Mouse (Mus musculus) lung, postnatal 0 days (tissue): ENCODE measurements at regions not wholly inside any gene's neighbourhood (a gene's known extent, or its start where the extent isn't known, plus 50 kb on each side); places are given as distances from the start of the nearest gene placed in this dataset.

Experiments used
- ATAC-seq: fragments of 200-750 bp; cut with Nextera tagmentation; 2 replicates; pipeline ENCODE4 v1.8.0; 2017; ENCODE audit warnings: moderate library complexity
- DNase-seq: peaks from one replicate; pipeline ENCODE4 v3.0.0-alpha.2; 2016; ENCODE audit warnings: low spot score
- H3K27ac ChIP-seq: fragments of 300-500 bp; sonication (generic); 2 replicates; pipeline ENCODE4 v1.5.1; 2014; ENCODE audit warnings: antibody characterized with exemption, mild to moderate bottlenecking, low read length, mixed read lengths
- H3K27me3 ChIP-seq: fragments of 300-500 bp; sonication (generic); replicated peaks from 2 replicates; pipeline ENCODE4 v1.6.1; 2014; ENCODE audit warnings: low read length, mixed read lengths; ENCODE audit not compliant: insufficient read depth
- H3K36me3 ChIP-seq: fragments of 300-500 bp; sonication (generic); 2 replicates; pipeline ENCODE4 v1.6.1; 2014; ENCODE audit warnings: low read length, mixed read lengths; ENCODE audit not compliant: insufficient read depth
- H3K4me1 ChIP-seq: fragments of 300-500 bp; sonication (generic); 2 replicates; pipeline ENCODE4 v1.6.1; 2014; ENCODE audit warnings: antibody characterized with exemption, low read depth, low read length, mixed read lengths; ENCODE audit not compliant: insufficient read depth
- H3K4me2 ChIP-seq: fragments of 300-500 bp; sonication (generic); replicated peaks from 2 replicates; pipeline ENCODE4 v1.6.1; 2014; ENCODE audit warnings: low read depth, mild to moderate bottlenecking, low read length, moderate library complexity, mixed read lengths
- H3K4me3 ChIP-seq: fragments of 300-500 bp; sonication (generic); 2 replicates; pipeline ENCODE4 v1.5.1; 2014; ENCODE audit warnings: low read depth, low read length
- H3K9ac ChIP-seq: fragments of 300-500 bp; sonication (generic); replicated peaks from 2 replicates; pipeline ENCODE4 v1.6.1; 2014; ENCODE audit warnings: low read depth, mild to moderate bottlenecking
- H3K9me3 ChIP-seq: fragments of 300-500 bp; sonication (generic); 2 replicates; pipeline ENCODE4 v1.6.1; 2016; ENCODE audit warnings: low read length, mixed read lengths
- CTCF ChIP-seq: IDR thresholded peaks from 2 replicates; pipeline ENCODE4 v1.5.1; 2016; ENCODE audit warnings: antibody characterized with exemption, mild to moderate bottlenecking
- EP300 ChIP-seq: IDR thresholded peaks from 2 replicates; pipeline ENCODE4 v1.6.1; 2016; ENCODE audit warnings: antibody characterized with exemption, mild to moderate bottlenecking, control low read depth
- WGBS: fragments of 180-500 bp; shearing (Covaris S2); extraction: QIAGEN DNeasy Blood & Tissue Kit; methylation state at CpG from one replicate; pipeline ENCODE4 v1.1.7; 2014; 5-methylcytosine and 5-hydroxymethylcytosine counted together

DNA sequence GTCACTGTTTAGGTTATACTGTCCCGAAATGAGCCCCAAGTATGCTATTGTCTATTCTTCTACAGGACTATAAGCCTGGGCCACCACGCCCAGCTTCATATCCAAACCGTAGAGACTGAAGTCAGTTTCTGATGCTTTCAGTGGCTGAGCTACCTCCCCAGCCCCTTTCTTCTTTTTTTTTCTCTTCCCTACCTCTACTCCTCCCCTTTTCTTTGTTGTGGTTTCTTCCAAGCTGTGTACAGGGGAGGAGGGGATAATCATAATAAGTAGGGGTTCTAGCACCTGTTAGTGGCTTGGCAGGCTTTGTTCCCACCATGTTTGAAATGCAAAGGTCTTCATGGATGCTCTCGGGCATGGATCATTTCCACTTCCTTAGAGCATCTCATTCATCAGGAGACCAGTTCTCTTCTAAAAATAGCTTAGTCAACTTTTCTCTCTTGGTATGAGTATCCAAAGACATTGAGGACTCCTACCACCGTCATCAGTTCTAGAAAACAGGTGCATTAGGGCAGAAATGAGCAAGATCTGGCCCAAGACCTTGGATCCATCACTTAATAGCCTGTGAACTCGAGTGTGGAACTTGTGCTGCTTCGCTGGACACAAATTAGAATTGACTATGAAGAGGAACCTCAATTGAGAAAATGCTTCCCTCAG, 1383.5 kb downstream of the Gsdmc2 start:
- H3K9me3 ChIP-seq = no peaks in the 10 kb centered on the region
- DNase-seq (no peak), ATAC-seq (no peak)
- no peak overlapping the region for H3K27ac ChIP-seq
- TF ChIP-seq CTCF (no peak), EP300 (no peak)
- no peak overlapping the region for H3K4me2 ChIP-seq
- H3K36me3 ChIP-seq = no peaks in the 10 kb centered on the region
- H3K4me3 ChIP-seq = no peak overlapping the region
- no peaks in the 10 kb centered on the region for H3K27me3 ChIP-seq
- WGBS = 85% methylated on average over 7 of the region's 7 CpGs
- no peaks in the 10 kb centered on the region for H3K4me1 ChIP-seq
- H3K9ac ChIP-seq = no peak overlapping the region

DNA sequence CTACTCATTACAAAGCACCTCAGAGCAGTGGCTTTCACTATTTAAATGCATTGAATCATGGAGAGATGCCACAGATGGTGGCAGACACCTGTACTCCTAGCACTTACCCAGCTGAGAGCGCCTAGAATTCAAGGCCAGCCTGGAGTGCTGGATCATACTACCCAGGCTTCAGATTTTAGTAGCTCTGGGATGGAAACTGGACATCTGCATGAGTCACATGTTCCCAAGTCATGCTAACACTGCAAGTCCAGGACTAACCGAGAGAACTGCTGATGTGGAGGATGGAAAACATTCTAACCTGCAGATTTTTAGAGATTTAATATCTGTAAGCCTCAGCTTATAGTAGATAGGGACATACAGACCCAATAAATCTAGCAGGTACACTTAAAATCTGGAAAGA, 1384.3 kb downstream of the Gsdmc2 start:
- no peaks in the 10 kb centered on the region for H3K9me3 ChIP-seq
- ATAC-seq = no peak
- TF ChIP-seq EP300 (no peak), CTCF (no peak)
- no peaks in the 10 kb centered on the region for H3K27me3 ChIP-seq
- H3K27ac ChIP-seq = no peak overlapping the region
- 83% methylated on average over 2 of the region's 2 CpGs for WGBS
- no peak overlapping the region for H3K9ac ChIP-seq
- no peak for DNase-seq
- no peaks in the 10 kb centered on the region for H3K4me1 ChIP-seq
- no peaks in the 10 kb centered on the region for H3K36me3 ChIP-seq
- no peak overlapping the region for H3K4me3 ChIP-seq
- H3K4me2 ChIP-seq = no peak overlapping the region

DNA sequence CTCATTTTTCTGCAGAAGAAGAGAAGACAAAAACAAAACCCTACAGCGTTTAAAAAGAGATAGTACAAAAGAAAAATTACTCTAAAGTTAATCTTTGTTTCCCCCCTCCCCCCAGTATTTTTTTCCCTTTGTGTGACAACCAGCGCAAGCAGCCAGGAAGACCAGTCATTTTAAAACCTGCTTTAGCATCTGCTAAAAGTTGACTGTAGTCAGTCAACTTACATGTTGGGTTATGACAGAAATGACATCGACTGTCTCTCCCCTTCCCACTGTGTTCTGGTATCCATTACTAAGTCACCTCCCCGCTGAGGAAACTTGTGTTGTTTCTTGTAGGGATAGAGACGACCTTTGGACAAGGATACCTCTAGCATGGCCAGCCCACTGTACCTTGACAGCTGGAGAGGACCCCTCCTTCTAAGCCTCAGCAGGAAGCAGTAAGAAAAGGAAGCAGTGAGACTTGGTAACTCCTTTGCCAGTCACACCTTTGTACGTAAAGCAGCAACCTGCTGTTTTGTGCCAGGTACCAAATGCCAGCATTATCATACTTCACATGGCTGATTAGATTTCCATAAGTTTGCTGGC, 1384.9 kb downstream of the Gsdmc2 start:
- Histone ChIP-seq H3K36me3 (no peaks in the 10 kb centered on the region), H3K4me2 (no peak overlapping the region), H3K9ac (no peak overlapping the region), H3K4me1 (no peaks in the 10 kb centered on the region), H3K27me3 (no peaks in the 10 kb centered on the region), H3K27ac (no peak overlapping the region), H3K9me3 (no peaks in the 10 kb centered on the region), H3K4me3 (no peak overlapping the region)
- ATAC-seq (no peak), DNase-seq (no peak)
- 77% methylated on average over 6 of the region's 6 CpGs for WGBS
- TF ChIP-seq EP300 (no peak), CTCF (no peak)

DNA sequence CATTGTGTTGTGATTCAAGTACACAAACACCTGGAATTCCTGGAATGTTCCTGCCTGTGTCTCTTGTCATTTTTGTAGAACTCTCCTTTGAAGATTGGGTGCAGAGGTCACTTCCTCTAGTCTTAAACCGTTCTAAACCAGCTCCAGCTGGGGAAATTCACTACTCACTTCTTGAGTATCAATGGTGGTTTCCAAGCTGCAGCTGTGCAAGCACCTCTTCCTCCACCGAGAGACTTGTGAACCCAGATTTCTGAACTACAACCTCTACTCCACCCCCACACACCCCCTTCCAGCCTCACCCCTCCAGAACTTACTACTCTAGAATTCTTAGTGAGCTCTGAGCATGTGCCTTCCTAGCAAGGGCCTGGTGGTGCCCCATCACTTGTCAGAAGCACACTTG, 1387.0 kb downstream of the Gsdmc2 start:
- no peaks in the 10 kb centered on the region for H3K36me3 ChIP-seq
- no peak overlapping the region for H3K4me2 ChIP-seq
- H3K4me3 ChIP-seq = no peak overlapping the region
- WGBS = 8% methylated on average over 2 of the region's 2 CpGs
- no peak for ATAC-seq
- H3K9me3 ChIP-seq = no peaks in the 10 kb centered on the region
- no peaks in the 10 kb centered on the region for H3K4me1 ChIP-seq
- no peak overlapping the region for H3K27ac ChIP-seq
- DNase-seq = no peak
- H3K9ac ChIP-seq = no peak overlapping the region
- H3K27me3 ChIP-seq = no peaks in the 10 kb centered on the region
- TF ChIP-seq CTCF = no peak
- no peak for TF ChIP-seq EP300

DNA sequence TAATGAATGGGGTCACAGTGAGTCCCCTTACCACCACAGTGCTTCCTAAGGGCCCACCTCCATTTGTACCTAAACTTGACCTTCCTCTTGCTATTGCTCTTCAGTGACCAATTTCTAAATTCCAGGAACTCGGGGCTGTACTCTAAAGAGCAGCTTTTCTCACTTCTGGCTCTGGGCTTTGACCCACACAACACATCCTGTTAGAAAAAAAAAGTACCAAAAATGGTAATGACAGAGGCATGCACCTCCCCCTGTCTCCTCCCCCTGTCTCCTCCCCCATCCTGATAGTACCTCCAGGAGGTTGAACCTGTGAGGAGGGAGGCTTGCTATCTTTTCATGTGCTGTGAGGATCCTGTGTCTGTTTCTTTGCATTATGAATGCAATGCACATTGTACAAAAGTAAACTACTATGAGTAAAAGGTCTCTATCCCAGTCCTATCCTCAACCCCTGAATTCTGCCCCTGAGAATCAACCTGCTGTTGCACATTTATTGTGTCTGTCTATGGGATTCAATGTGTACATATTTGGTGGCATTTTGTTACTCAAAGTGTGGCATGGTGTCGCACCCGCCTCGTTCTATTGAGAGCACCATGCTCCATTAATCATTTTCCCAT, 1387.8 kb downstream of the Gsdmc2 start:
- TF ChIP-seq CTCF (no peak), EP300 (no peak)
- no peaks in the 10 kb centered on the region for H3K4me1 ChIP-seq
- no peak overlapping the region for H3K9ac ChIP-seq
- ATAC-seq (no peak), DNase-seq (no peak)
- H3K9me3 ChIP-seq = no peaks in the 10 kb centered on the region
- H3K4me3 ChIP-seq = no peak overlapping the region
- no peaks in the 10 kb centered on the region for H3K27me3 ChIP-seq
- 71% methylated on average over 4 of the region's 4 CpGs for whole genome bisulfite sequencing
- H3K4me2 ChIP-seq = no peak overlapping the region
- no peak overlapping the region for H3K27ac ChIP-seq
- no peaks in the 10 kb centered on the region for H3K36me3 ChIP-seq

DNA sequence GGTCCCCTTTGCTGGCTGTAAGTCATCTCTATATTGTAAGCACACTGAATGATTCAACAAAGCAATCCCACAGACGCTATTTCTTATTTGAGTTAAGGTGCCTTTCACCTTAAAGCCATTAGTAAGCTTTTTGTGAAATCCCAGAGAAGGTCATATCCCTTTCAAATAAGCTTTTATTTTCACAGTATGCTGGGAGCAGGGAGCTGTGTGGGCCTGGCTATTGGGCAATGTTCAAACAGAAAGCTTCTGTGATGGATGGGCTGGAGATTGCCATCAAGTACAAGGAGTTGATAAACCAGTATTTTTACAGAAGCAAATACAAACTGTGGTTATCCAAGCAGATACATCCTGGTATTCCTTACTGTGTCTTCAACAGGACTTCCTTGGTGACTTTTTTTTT, 1389.0 kb downstream of the Gsdmc2 start:
- H3K9me3 ChIP-seq = no peaks in the 10 kb centered on the region
- no peak overlapping the region for H3K27ac ChIP-seq
- TF ChIP-seq EP300 (no peak), CTCF (no peak)
- DNase-seq (no peak), ATAC-seq (no peak)
- no peaks in the 10 kb centered on the region for H3K4me1 ChIP-seq
- no peak overlapping the region for H3K9ac ChIP-seq
- H3K36me3 ChIP-seq = no peaks in the 10 kb centered on the region
- H3K27me3 ChIP-seq = no peaks in the 10 kb centered on the region
- 62% methylated on average over 1 of the region's 1 CpGs for WGBS
- H3K4me2 ChIP-seq = no peak overlapping the region
- no peak overlapping the region for H3K4me3 ChIP-seq
